Mouse (Mus musculus) kidney, adult 18-20 months (tissue): ENCODE data around the gene Vps13c.

Experiments
- DNase-seq: peaks from one replicate; pipeline ENCODE4 v3.0.0; 2021

The Vps13c gene

GRCm38 (mm10) chr9:67883349-67883984, 43.3 kb downstream of the Vps13c start:
- no peak for DNase-seq

GRCm38 (mm10) chr9:67884095-67884494, 43.9 kb downstream of the Vps13c start:
- DNase-seq: no peak

GRCm38 (mm10) chr9:67886981-67887720, 47.0 kb downstream of the Vps13c start:
- DNase-seq: no peak

GRCm38 (mm10) chr9:67893474-67893873, 53.3 kb downstream of the Vps13c start:
- no peak for DNase-seq

- DNase-seq: no peak
These were observed 56.6 kb downstream of the Vps13c start for GRCm38 (mm10) chr9:67896646-67897295.

GRCm38 (mm10) chr9:67900398-67900797, 60.2 kb downstream of the Vps13c start:
- DNase-seq: no peak

GRCm38 (mm10) chr9:67904355-67904754, 64.2 kb downstream of the Vps13c start:
- DNase-seq: no peak

GRCm38 (mm10) chr9:67905541-67905940, 65.3 kb downstream of the Vps13c start:
- DNase-seq: no peak

GRCm38 (mm10) chr9:67914681-67915080, 74.5 kb downstream of the Vps13c start:
- DNase-seq: no peak

GRCm38 (mm10) chr9:67922350-67922749, 82.2 kb downstream of the Vps13c start:
- no peak for DNase-seq

- no peak for DNase-seq
These were observed 90.4 kb downstream of the Vps13c start for GRCm38 (mm10) chr9:67930629-67931028.

- no peak for DNase-seq
These were observed 97.1 kb downstream of the Vps13c start for GRCm38 (mm10) chr9:67937286-67937685.

GRCm38 (mm10) chr9:67955466-67956010, 115.3 kb downstream of the Vps13c start:
- DNase-seq: no peak

GRCm38 (mm10) chr9:67961953-67962352, 121.8 kb downstream of the Vps13c start:
- peak; percentile 16 for DNase-seq

GRCm38 (mm10) chr9:67965889-67966288, 125.7 kb downstream of the Vps13c start:
- no peak for DNase-seq

GRCm38 (mm10) chr9:67967011-67967410, 126.8 kb downstream of the Vps13c start:
- no peak for DNase-seq

GRCm38 (mm10) chr9:67973451-67973850, 133.3 kb downstream of the Vps13c start:
- no peak for DNase-seq

GRCm38 (mm10) chr9:67975491-67975890, 135.3 kb downstream of the Vps13c start:
- no peak for DNase-seq

GRCm38 (mm10) chr9:68006566-68006965, 166.4 kb downstream of the Vps13c start:
- no peak for DNase-seq

GRCm38 (mm10) chr9:68014991-68015396, 174.8 kb downstream of the Vps13c start:
- DNase-seq: peak; percentile 78

GRCm38 (mm10) chr9:68016255-68016954, 176.2 kb downstream of the Vps13c start:
- peak; percentile 28 for DNase-seq

GRCm38 (mm10) chr9:68020776-68021365, 180.7 kb downstream of the Vps13c start:
- peak; percentile 13 for DNase-seq
